Mouse (Mus musculus): ENCODE measurements around the gene Zfyve1. TPM values are rescaled to one million over a fixed set of nuclear protein-coding genes. Genes with fewer than 3 reads are reported as not detected.
A peak's percentile ranks its signal among the peaks of the same experiment; 100 is the strongest.

Zfyve1 gene
- polyA plus RNA-seq, 1 experiment = not detected

DNA sequence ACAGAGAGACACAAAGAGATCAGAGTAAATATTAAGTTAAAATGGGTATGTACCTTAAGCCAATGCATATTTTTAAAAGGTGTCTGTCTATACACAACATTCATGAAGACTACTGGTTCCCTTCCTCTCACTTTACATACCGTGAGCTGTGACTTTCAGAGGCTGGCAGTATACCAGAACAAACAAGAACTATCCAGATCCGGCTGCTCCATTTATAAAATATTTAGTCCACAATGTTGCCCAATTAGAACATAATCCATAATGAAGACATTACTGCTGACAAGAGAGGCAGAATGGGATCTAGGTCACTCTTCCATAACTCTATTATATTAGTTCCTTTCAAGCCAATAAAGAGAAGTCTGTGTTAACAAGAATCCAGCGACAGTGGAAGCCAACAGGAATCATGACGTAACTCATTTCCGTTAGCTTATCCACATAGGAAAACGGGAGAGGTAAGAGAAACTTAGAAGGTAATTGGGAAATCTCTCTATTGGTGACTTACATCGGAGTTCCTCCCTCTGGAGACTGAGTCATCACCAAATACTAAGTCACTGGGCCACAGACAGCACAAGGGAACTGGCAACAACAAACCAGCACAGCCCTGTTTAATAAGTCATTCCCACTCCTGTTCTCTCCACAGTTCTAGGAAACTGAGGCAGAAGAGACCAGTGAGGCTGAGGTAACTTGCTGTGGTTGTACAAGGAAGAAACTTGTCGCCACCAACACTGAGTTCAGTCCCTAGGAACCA, 5.1 kb downstream of the Zfyve1 start:
- no peak overlapping the region for H3K4me3 ChIP-seq (ENCODE audit: insufficient read depth, low read depth, low read length)
- 74% methylated on average over 8 of the region's 8 CpGs for WGBS
- no peak overlapping the region for H3K27ac ChIP-seq (ENCODE audit: insufficient read depth, low read depth, low read length)
- H3K4me1 ChIP-seq (ENCODE audit: control insufficient read depth, insufficient read depth, low read length) = peaks cover 4% of the 10 kb centered on the region; the same call in 1 of the 2 replicates
- TF ChIP-seq CTCF (IDR thresholded peaks at IDR 0.05; ENCODE audit: insufficient read depth, low read depth, low read length) = no peak
- no peak for TF ChIP-seq POLR2A (IDR thresholded peaks at IDR 0.05; ENCODE audit: insufficient read depth, low read depth, low read length)

- WGBS = 97% methylated on average over 5 of the region's 5 CpGs
- TF ChIP-seq CTCF (IDR thresholded peaks at IDR 0.05; ENCODE audit: insufficient read depth, low read depth, low read length) = no peak
- TF ChIP-seq POLR2A (IDR thresholded peaks at IDR 0.05; ENCODE audit: insufficient read depth, low read depth, low read length) = no peak
- H3K4me3 ChIP-seq (ENCODE audit: insufficient read depth, low read depth, low read length) = no peak overlapping the region
- peaks cover 5% of the 10 kb centered on the region; the same call in 1 of the 2 replicates for H3K4me1 ChIP-seq (ENCODE audit: control insufficient read depth, insufficient read depth, low read length)
- H3K27ac ChIP-seq (ENCODE audit: insufficient read depth, low read depth, low read length) = no peak overlapping the region
Measured at GRCm38 (mm10) chr12:83586628-83587027, 10.4 kb downstream of the Zfyve1 start.

DNA sequence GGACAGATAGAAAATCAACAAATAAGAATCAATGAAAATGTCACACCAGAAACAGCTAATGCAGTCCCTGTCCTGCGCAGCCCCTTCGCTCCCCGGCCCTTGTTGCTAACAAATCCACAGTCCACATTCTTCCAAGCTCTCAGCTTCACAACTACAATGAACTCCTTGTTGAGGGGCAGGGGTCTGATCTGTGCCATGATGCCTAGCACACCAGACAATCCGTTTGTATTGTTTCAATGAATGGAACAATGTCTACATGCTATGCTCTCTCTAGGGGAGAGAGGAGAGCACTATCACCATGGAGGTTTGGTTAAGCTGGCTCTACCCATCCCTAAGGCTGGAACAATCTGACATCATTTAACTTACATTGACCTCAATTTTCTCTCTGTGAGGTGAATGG, 14.3 kb downstream of the Zfyve1 start:
- TF ChIP-seq CTCF (IDR thresholded peaks at IDR 0.05; ENCODE audit: insufficient read depth, low read depth, low read length) = no peak
- TF ChIP-seq POLR2A (IDR thresholded peaks at IDR 0.05; ENCODE audit: insufficient read depth, low read depth, low read length) = no peak
- WGBS = 69% methylated on average over 4 of the region's 4 CpGs
- Histone ChIP-seq H3K27ac (ENCODE audit: insufficient read depth, low read depth, low read length) (no peak overlapping the region), H3K4me1 (ENCODE audit: control insufficient read depth, insufficient read depth, low read length) (peaks cover 13% of the 10 kb centered on the region; the same call in 1 of the 2 replicates), H3K4me3 (ENCODE audit: insufficient read depth, low read depth, low read length) (no peak overlapping the region)

DNA sequence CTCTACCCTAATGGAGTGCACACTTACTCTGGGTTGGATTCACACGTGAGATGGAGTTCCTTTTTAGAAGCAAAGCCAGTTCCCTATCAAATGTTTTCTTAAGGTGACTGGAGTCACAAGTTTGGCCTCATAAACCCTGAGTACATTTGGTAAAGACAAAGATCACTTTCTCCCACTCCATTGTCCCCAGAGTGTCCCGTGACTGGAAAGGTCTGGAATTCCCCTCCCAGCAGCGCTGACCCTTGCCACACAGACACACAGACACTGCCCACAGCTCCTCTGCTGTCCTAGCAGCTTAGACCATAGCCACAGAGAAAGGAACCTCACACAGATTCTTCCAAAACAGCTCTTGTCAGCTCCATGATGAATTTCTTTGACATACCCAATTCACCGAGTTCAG, 14.9 kb downstream of the Zfyve1 start:
- peaks cover 13% of the 10 kb centered on the region; the same call in 1 of the 2 replicates for H3K4me1 ChIP-seq (ENCODE audit: control insufficient read depth, insufficient read depth, low read length)
- no peak overlapping the region for H3K4me3 ChIP-seq (ENCODE audit: insufficient read depth, low read depth, low read length)
- no peak for TF ChIP-seq CTCF (IDR thresholded peaks at IDR 0.05; ENCODE audit: insufficient read depth, low read depth, low read length)
- 69% methylated on average over 4 of the region's 4 CpGs for WGBS
- 0 out of 2 replicates have a peak overlapping the region, but pooled peaks have one; percentile 40 for H3K27ac ChIP-seq (ENCODE audit: insufficient read depth, low read depth, low read length)

GRCm38 (mm10) chr12:83580283-83580682, 16.7 kb downstream of the Zfyve1 start:
- 88% methylated on average over 3 of the region's 3 CpGs for WGBS
- Histone ChIP-seq H3K4me1 (ENCODE audit: control insufficient read depth, insufficient read depth, low read length) (peaks cover 13% of the 10 kb centered on the region; the same call in 1 of the 2 replicates), H3K27ac (ENCODE audit: insufficient read depth, low read depth, low read length) (no peak overlapping the region), H3K4me3 (ENCODE audit: insufficient read depth, low read depth, low read length) (no peak overlapping the region)
- TF ChIP-seq POLR2A (IDR thresholded peaks at IDR 0.05; ENCODE audit: insufficient read depth, low read depth, low read length) = no peak
- no peak for TF ChIP-seq CTCF (IDR thresholded peaks at IDR 0.05; ENCODE audit: insufficient read depth, low read depth, low read length)

- WGBS = 25% methylated on average over 3 of the region's 3 CpGs
- Histone ChIP-seq H3K27ac (ENCODE audit: insufficient read depth, low read depth, low read length) (no peak overlapping the region), H3K4me1 (ENCODE audit: control insufficient read depth, insufficient read depth, low read length) (peaks cover 13% of the 10 kb centered on the region; the same call in 1 of the 2 replicates), H3K4me3 (ENCODE audit: insufficient read depth, low read depth, low read length) (no peak overlapping the region)
- TF ChIP-seq POLR2A (IDR thresholded peaks at IDR 0.05; ENCODE audit: insufficient read depth, low read depth, low read length) (no peak), CTCF (IDR thresholded peaks at IDR 0.05; ENCODE audit: insufficient read depth, low read depth, low read length) (no peak)
Measured at GRCm38 (mm10) chr12:83578896-83579569, 18.0 kb downstream of the Zfyve1 start.

GRCm38 (mm10) chr12:83578356-83578755, 18.7 kb downstream of the Zfyve1 start:
- no peak for TF ChIP-seq POLR2A (IDR thresholded peaks at IDR 0.05; ENCODE audit: insufficient read depth, low read depth, low read length)
- no peak for TF ChIP-seq CTCF (IDR thresholded peaks at IDR 0.05; ENCODE audit: insufficient read depth, low read depth, low read length)
- Histone ChIP-seq H3K4me1 (ENCODE audit: control insufficient read depth, insufficient read depth, low read length) (peaks cover 10% of the 10 kb centered on the region; the same call in 1 of the 2 replicates), H3K27ac (ENCODE audit: insufficient read depth, low read depth, low read length) (no peak overlapping the region), H3K4me3 (ENCODE audit: insufficient read depth, low read depth, low read length) (no peak overlapping the region)
- 93% methylated on average over 2 of the region's 2 CpGs for WGBS

GRCm38 (mm10) chr12:83577445-83577844, 19.6 kb downstream of the Zfyve1 start:
- no peak overlapping the region for H3K4me3 ChIP-seq (ENCODE audit: insufficient read depth, low read depth, low read length)
- no peak overlapping the region for H3K27ac ChIP-seq (ENCODE audit: insufficient read depth, low read depth, low read length)
- 93% methylated on average over 5 of the region's 5 CpGs for WGBS
- peaks cover 10% of the 10 kb centered on the region; the same call in 1 of the 2 replicates for H3K4me1 ChIP-seq (ENCODE audit: control insufficient read depth, insufficient read depth, low read length)
- no peak for TF ChIP-seq CTCF (IDR thresholded peaks at IDR 0.05; ENCODE audit: insufficient read depth, low read depth, low read length)
- no peak for TF ChIP-seq POLR2A (IDR thresholded peaks at IDR 0.05; ENCODE audit: insufficient read depth, low read depth, low read length)

DNA sequence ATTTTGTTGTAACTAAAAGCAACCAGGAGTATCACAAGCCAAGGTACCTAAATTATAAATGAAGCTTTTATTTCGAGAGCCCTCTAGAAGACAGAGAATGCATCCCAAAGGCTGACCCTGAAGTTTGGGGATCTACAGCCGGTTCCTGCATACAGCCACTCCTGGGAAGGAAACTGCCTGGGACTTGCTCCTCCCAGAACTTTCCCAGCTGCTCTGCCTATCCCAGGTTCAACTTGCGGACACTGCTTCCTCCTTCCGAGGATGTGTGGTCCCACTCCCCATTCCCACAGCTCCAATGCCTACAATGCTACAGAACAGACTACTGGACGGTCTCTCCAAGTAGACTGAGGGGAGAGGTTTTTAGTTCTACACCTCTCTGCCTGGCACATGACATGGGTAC, 24.3 kb downstream of the Zfyve1 start:
- no peak for TF ChIP-seq POLR2A (IDR thresholded peaks at IDR 0.05; ENCODE audit: insufficient read depth, low read depth, low read length)
- TF ChIP-seq CTCF (IDR thresholded peaks at IDR 0.05; ENCODE audit: insufficient read depth, low read depth, low read length) = no peak
- Histone ChIP-seq H3K4me1 (ENCODE audit: control insufficient read depth, insufficient read depth, low read length) (no peaks in the 10 kb centered on the region), H3K27ac (ENCODE audit: insufficient read depth, low read depth, low read length) (no peak overlapping the region), H3K4me3 (ENCODE audit: insufficient read depth, low read depth, low read length) (no peak overlapping the region)
- WGBS = 90% methylated on average over 5 of the region's 5 CpGs

Data from olfactory bulb, adult 2 months (tissue).